Mouse (Mus musculus): ENCODE measurements at regions not wholly inside any gene's neighbourhood (a gene's known extent, or its start where the extent isn't known, plus 50 kb on each side); places are given as distances from the start of the nearest gene placed in this dataset.

DNA sequence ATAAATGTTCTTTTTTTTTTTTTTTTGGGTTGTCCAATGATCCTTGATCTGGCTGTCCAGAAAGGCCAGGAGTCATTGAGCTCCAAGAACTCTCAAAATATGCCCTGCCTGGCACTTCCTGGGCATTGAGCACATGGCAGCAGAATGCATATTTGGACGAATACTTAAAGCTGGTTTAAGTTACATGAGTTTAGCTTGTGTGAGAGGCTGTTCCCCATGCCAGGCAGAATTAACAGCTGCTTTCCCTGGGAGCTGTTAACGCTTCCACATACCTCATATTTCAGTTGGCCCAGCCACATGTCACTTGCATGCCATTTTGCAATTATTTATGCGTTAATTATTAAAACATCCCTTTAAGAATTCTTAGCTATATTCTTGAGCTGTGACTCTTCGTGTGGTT is 56.6 kb upstream of the Ankfn1 start:
- Histone ChIP-seq H3K4me1 (replicated peaks; ENCODE audit: control insufficient read depth, insufficient read depth, low read length) (no peaks in the 10 kb centered on the region), H3K9ac (ENCODE audit: low read depth, low read length) (no peak overlapping the region), H3K27me3 (ENCODE audit: control insufficient read depth, insufficient read depth, low read length) (no peaks in the 10 kb centered on the region), H3K4me2 (replicated peaks; ENCODE audit: low read depth, low read length) (no peak overlapping the region), H3K4me3 (ENCODE audit: low read depth, low read length) (no peak overlapping the region), H3K27ac (ENCODE audit: low read depth, low read length) (no peak overlapping the region), H3K36me3 (ENCODE audit: control insufficient read depth, insufficient read depth, low read length) (no peaks in the 10 kb centered on the region), H3K9me3 (ENCODE audit: control insufficient read depth, low read length) (no peaks in the 10 kb centered on the region)
- ATAC-seq (ENCODE audit: low FRiP score): no peak
- no peak for DNase-seq (ENCODE audit: low spot score)
- WGBS: 88% methylated on average over 4 of the region's 4 CpGs

DNA sequence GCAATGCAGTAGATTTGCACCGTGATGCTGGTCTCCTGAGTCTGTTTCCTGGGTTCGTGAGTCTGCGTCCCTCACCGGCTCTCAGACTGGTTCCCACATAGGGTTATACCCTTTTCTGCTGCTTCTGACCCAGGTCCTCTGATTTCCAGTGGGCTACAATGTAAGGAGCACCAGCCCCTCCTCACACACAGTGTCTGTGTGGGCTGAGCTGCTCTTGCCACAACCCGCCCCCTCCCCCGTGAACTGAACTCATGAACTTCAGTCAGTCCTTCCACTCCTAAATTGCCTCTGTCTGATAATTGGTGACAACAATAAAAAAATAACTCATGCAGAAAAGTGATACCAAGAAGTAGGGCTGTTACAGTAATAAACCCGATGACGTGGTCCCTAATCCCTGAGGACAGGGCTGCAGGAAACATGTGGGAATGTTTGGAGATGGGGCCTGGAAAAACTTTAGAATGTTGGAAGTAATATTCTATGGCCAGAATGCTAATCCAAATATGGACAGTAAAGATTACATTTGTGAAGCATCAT is 54.2 kb upstream of the Ankfn1 start:
- H3K9me3 ChIP-seq (ENCODE audit: control insufficient read depth, low read length): no peaks in the 10 kb centered on the region

More for the DNA sequence above, 54.2 kb upstream of the Ankfn1 start:
- WGBS: 85% methylated on average over 8 of the region's 8 CpGs
- Histone ChIP-seq H3K27ac (ENCODE audit: low read depth, low read length) (no peak overlapping the region), H3K4me1 (replicated peaks; ENCODE audit: control insufficient read depth, insufficient read depth, low read length) (no peaks in the 10 kb centered on the region), H3K27me3 (ENCODE audit: control insufficient read depth, insufficient read depth, low read length) (no peaks in the 10 kb centered on the region), H3K9ac (ENCODE audit: low read depth, low read length) (no peak overlapping the region), H3K4me3 (ENCODE audit: low read depth, low read length) (no peak overlapping the region), H3K4me2 (replicated peaks; ENCODE audit: low read depth, low read length) (no peak overlapping the region), H3K36me3 (ENCODE audit: control insufficient read depth, insufficient read depth, low read length) (no peaks in the 10 kb centered on the region)
- DNase-seq (ENCODE audit: low spot score) (no peak), ATAC-seq (ENCODE audit: low FRiP score) (no peak)

Measured in hindbrain, embryonic 11.5 days (tissue).